Mouse (Mus musculus) mouse trophoblast stem cell (cell line): Measurements from ENCODE around the gene Tmem120b.

ENCODE experiments used
- in situ Hi-C, 2 experiments: fragments of 300-500 bp; cut with MseI, MboI; formaldehyde crosslinking; loops; 2 replicates in 1 of 2; 3 replicates in 1 of 2; pipeline ENCODE4 v1.15.1; 2025

Tmem120b gene

GRCm38 (mm10) chr5:123139722-123140627, 71.8 kb downstream of the Tmem120b start:
- in situ Hi-C loops = no loop called here

GRCm38 (mm10) chr5:123140694-123141554, 72.7 kb downstream of the Tmem120b start:
- in situ Hi-C loops = no loop called here

- in situ Hi-C loops = no loop called here
Measured at GRCm38 (mm10) chr5:123141555-123142160, 73.4 kb downstream of the Tmem120b start.

- in situ Hi-C loops = no loop called here
Measured at GRCm38 (mm10) chr5:123142161-123143157, 74.2 kb downstream of the Tmem120b start, which contains the start of gene Setd1b. Gene Setd1b, plus strand, starts transcription at chr5:123142193.

- in situ Hi-C loops = no loop called here
Measured at GRCm38 (mm10) chr5:123143251-123143970, 75.2 kb downstream of the Tmem120b start.

GRCm38 (mm10) chr5:123143971-123144745, 75.9 kb downstream of the Tmem120b start:
- in situ Hi-C loops = no loop called here

GRCm38 (mm10) chr5:123144746-123145590, 76.8 kb downstream of the Tmem120b start:
- in situ Hi-C loops = no loop called here

GRCm38 (mm10) chr5:123146357-123146756, 78.1 kb downstream of the Tmem120b start:
- in situ Hi-C loops = no loop called here

GRCm38 (mm10) chr5:123147569-123147968, 79.4 kb downstream of the Tmem120b start:
- in situ Hi-C loops = no loop called here

GRCm38 (mm10) chr5:123148073-123148722, 80.0 kb downstream of the Tmem120b start:
- in situ Hi-C loops = no loop called here

GRCm38 (mm10) chr5:123149451-123150400, 81.5 kb downstream of the Tmem120b start:
- in situ Hi-C loops = no loop called here

- in situ Hi-C loops = no loop called here
Measured at GRCm38 (mm10) chr5:123150641-123151040, 82.4 kb downstream of the Tmem120b start.

- in situ Hi-C loops = no loop called here
Measured at GRCm38 (mm10) chr5:123151077-123151476, 82.9 kb downstream of the Tmem120b start.

GRCm38 (mm10) chr5:123151707-123152362, 83.6 kb downstream of the Tmem120b start:
- in situ Hi-C loops = no loop called here

- in situ Hi-C loops = no loop called here
Measured at GRCm38 (mm10) chr5:123152901-123153300, 84.7 kb downstream of the Tmem120b start.

GRCm38 (mm10) chr5:123155425-123155824, 87.2 kb downstream of the Tmem120b start:
- in situ Hi-C loops = loop anchor here (5.0 kb wide), 1 partner anchor 33 kb away; no protein-coding TSS in a partner anchor
